In the genomic region with DNA sequence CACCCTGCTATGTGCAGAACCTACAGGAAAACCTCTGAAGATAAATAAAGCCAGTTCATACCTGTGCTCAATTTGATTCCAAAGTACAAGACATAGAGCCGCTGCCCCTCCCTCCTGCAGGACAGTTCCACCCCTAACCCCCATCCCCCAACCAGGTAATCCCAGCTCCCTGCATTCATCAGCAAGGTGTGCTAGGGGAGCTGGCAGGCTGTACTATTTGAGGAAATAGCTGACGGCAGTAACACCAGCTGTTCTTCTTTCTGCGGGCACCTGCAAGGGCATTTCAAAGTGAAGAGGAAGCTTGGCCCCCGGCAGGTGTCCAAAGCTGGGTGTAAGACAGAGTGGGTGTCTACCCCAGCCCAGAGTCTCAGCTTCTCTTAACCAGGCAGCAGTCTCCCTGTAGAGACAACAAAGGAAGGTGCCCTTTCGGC, we compare ENCODE assay signal across 8 mouse cellular contexts.
A peak's percentile ranks its signal among the peaks of the same experiment; 100 is the strongest.
DNase-seq lines count a peak whose midpoint lies in the region; ATAC-seq and TF ChIP-seq lines count a peak whose summit lies in the region.

No protein-coding gene starts in this region.

- H3K27ac ChIP-seq in heart, adult 2 months: peak overlapping the region; percentile 91
- H3K27ac ChIP-seq in hindbrain, postnatal 0 days: peak overlapping the region; percentile 83
- peak overlapping the region; percentile 17; the same call in 1 of the 2 replicates for H3K27ac ChIP-seq in neural tube, embryonic 12.5 days

- H3K4me2 ChIP-seq in hindbrain, postnatal 0 days (ENCODE audit: low read depth, low read length): peak overlapping the region; percentile 36; the same call in 1 of the 2 replicates
- H3K4me2 ChIP-seq in neural tube, embryonic 12.5 days (replicated peaks): 0 out of 2 replicates have a peak overlapping the region, but pooled peaks have one; percentile 1

- no peak for DNase-seq in heart, adult 2 months
- DNase-seq in heart, postnatal 4 days: no peak
- DNase-seq in R1 (ENCODE audit: low read depth, low spot score): peak; percentile 52
- DNase-seq in hindbrain, postnatal 0 days (ENCODE audit: low spot score): no peak
- no peak for DNase-seq in c-Kit-positive CD71-positive TER-119-positive erythroid progenitor cells, embryonic 14.5 days (ENCODE audit: low spot score)
- DNase-seq in urinary bladder, postnatal 10 days (ENCODE audit: low spot score): no peak
- DNase-seq in gastrocnemius, postnatal 25 days: no peak

- no peak overlapping the region for H3K4me3 ChIP-seq in heart, adult 2 months
- no peak overlapping the region for H3K4me3 ChIP-seq in hindbrain, postnatal 0 days (ENCODE audit: low read length)
- H3K4me3 ChIP-seq in neural tube, embryonic 12.5 days: no peak overlapping the region

- TF ChIP-seq CTCF in heart, adult 2 months (IDR thresholded peaks at IDR 0.05): no peak
- no peak for TF ChIP-seq CTCF in hindbrain, postnatal 0 days (IDR thresholded peaks at IDR 0.05; ENCODE audit: low read depth)

- intact Hi-C loops in heart, adult 2 months (cut with DNase I): no loop called here

- WGBS in heart, adult 2 months: 68% methylated on average over 5 of the region's 5 CpGs
- WGBS in hindbrain, postnatal 0 days: 38% methylated on average over 5 of the region's 5 CpGs
- 66% methylated on average over 5 of the region's 5 CpGs for WGBS in neural tube, embryonic 12.5 days

- H3K79me2 ChIP-seq in heart, adult 2 months (replicated peaks; ENCODE audit: control insufficient read depth, insufficient read depth, low read length): no peaks in the 10 kb centered on the region

- H3K9me3 ChIP-seq in hindbrain, postnatal 0 days (ENCODE audit: low read length): no peaks in the 10 kb centered on the region
- H3K9me3 ChIP-seq in neural tube, embryonic 12.5 days: no peaks in the 10 kb centered on the region

- no peak for ATAC-seq in hindbrain, postnatal 0 days
- no peak for ATAC-seq in neural tube, embryonic 12.5 days (ENCODE audit: low FRiP score, low read depth)

- H3K36me3 ChIP-seq in heart, adult 2 months (ENCODE audit: control insufficient read depth, insufficient read depth, low read length): no peaks in the 10 kb centered on the region
- no peaks in the 10 kb centered on the region; the same call in 1 of the 2 replicates for H3K36me3 ChIP-seq in hindbrain, postnatal 0 days (ENCODE audit: insufficient read depth, low read length)
- no peaks in the 10 kb centered on the region for H3K36me3 ChIP-seq in neural tube, embryonic 12.5 days

- H3K27me3 ChIP-seq in heart, adult 2 months (ENCODE audit: control insufficient read depth, insufficient read depth, low read length): no peaks in the 10 kb centered on the region
- no peaks in the 10 kb centered on the region for H3K27me3 ChIP-seq in hindbrain, postnatal 0 days (ENCODE audit: insufficient read depth, low read length)
- no peaks in the 10 kb centered on the region for H3K27me3 ChIP-seq in neural tube, embryonic 12.5 days (replicated peaks)

- no peak for TF ChIP-seq EP300 in heart, adult 2 months (IDR thresholded peaks at IDR 0.05; ENCODE audit: insufficient read depth, low read depth, low read length)

- H3K4me1 ChIP-seq in heart, adult 2 months (ENCODE audit: control insufficient read depth, insufficient read depth, low read length): peaks cover 24% of the 10 kb centered on the region
- peaks cover 60% of the 10 kb centered on the region for H3K4me1 ChIP-seq in hindbrain, postnatal 0 days (ENCODE audit: insufficient read depth, low read length)
- H3K4me1 ChIP-seq in neural tube, embryonic 12.5 days: peaks cover 77% of the 10 kb centered on the region

- peak overlapping the region; percentile 7; the same call in 1 of the 2 replicates for H3K9ac ChIP-seq in heart, adult 2 months (ENCODE audit: low read depth, low read length)
- peak overlapping the region; percentile 37; the same call in 1 of the 2 replicates for H3K9ac ChIP-seq in hindbrain, postnatal 0 days (replicated peaks; ENCODE audit: low read length)
- no peak overlapping the region for H3K9ac ChIP-seq in neural tube, embryonic 12.5 days

- no peak for TF ChIP-seq POLR2A in heart, adult 2 months (IDR thresholded peaks at IDR 0.05; ENCODE audit: insufficient read depth, low read depth, low read length)

Comparison
In these comparisons a context has a peak if more than half of its experiments do, and no peak if none do; other contexts are left out.
1. H3K27ac ChIP-seq: peak in every context shown above with its lines; median percentile 91 in heart, adult 2 months; 83 in hindbrain, postnatal 0 days; 17 in neural tube, embryonic 12.5 days.